Mouse (Mus musculus) forebrain, embryonic 15.5 days (tissue): ENCODE data around the gene Arhgef2. TPM values are rescaled to one million over a fixed set of nuclear protein-coding genes. Genes with fewer than 3 reads are reported as not detected.
A peak's percentile ranks its signal among the peaks of the same experiment; 100 is the strongest.
"Not testable (repeated sequence)": the region's sequence is repeated elsewhere in the genome, so short reads cannot be mapped to it uniquely, and the experiment has no call there.

ENCODE experiments used
- ATAC-seq: fragments of 200-750 bp; cut with Nextera tagmentation; replicated peaks from 2 replicates; pipeline ENCODE4 v1.8.0; 2017; ENCODE audit warnings: mild to moderate bottlenecking, moderate TSS enrichment, moderate library complexity
- H3K27ac ChIP-seq: fragments of 300-500 bp; sonication (generic); replicated peaks from 2 replicates; pipeline ENCODE4 v1.5.1; 2015; ENCODE audit warnings: mild to moderate bottlenecking, inconsistent platforms
- H3K27me3 ChIP-seq: fragments of 300-500 bp; sonication (generic); 2 replicates; pipeline ENCODE4 v1.6.1; 2015; ENCODE audit warnings: inconsistent platforms
- H3K36me3 ChIP-seq: fragments of 300-500 bp; sonication (generic); 2 replicates; pipeline ENCODE4 v1.6.1; 2015; ENCODE audit warnings: mild to moderate bottlenecking, inconsistent platforms
- H3K4me1 ChIP-seq: fragments of 300-500 bp; sonication (generic); 2 replicates; pipeline ENCODE4 v1.6.1; 2015; ENCODE audit warnings: inconsistent platforms
- H3K4me2 ChIP-seq: fragments of 300-500 bp; sonication (generic); replicated peaks from 2 replicates; pipeline ENCODE4 v1.6.1; 2015; ENCODE audit warnings: mild to moderate bottlenecking, inconsistent platforms
- H3K4me3 ChIP-seq: fragments of 300-500 bp; sonication (generic); 2 replicates; pipeline ENCODE4 v1.5.1; 2015; ENCODE audit warnings: mild to moderate bottlenecking, inconsistent platforms
- H3K9ac ChIP-seq: fragments of 300-500 bp; sonication (generic); replicated peaks from 2 replicates; pipeline ENCODE4 v1.6.1; 2015; ENCODE audit warnings: mild to moderate bottlenecking, inconsistent platforms
- H3K9me3 ChIP-seq: fragments of 300-500 bp; sonication (generic); 2 replicates; pipeline ENCODE4 v1.6.1; 2016; ENCODE audit warnings: inconsistent platforms
- WGBS: fragments of 180-500 bp; shearing (Covaris S2); methylation state at CpG from one replicate; pipeline ENCODE4 v1.1.7; 2015; ENCODE audit warnings: mixed read lengths; 5-methylcytosine and 5-hydroxymethylcytosine counted together
- polyA plus RNA-seq: library from polyadenylated mRNA; unstranded; fragments of >200 nt; fragmentation: Nextera tagmentation; extraction: Ambion mirVana; gene quantifications from 2 replicates; pipeline ENCODE4 v1.2.1, GENCODE M21; 2015

Gene Arhgef2
- polyA plus RNA-seq, 1 experiment from 2014 or later, result 193 TPM

GRCm38 (mm10) chr3:88571856-88572255, 33.9 kb upstream of the Arhgef2 start:
- H3K4me3 ChIP-seq, result no peak overlapping the region
- ATAC-seq, result no peak
- no peak overlapping the region for H3K4me2 ChIP-seq
- no peaks in the 10 kb centered on the region for H3K27me3 ChIP-seq
- no peaks in the 10 kb centered on the region for H3K4me1 ChIP-seq
- peaks cover 39% of the 10 kb centered on the region for H3K36me3 ChIP-seq
- no peaks in the 10 kb centered on the region for H3K9me3 ChIP-seq
- no peak overlapping the region for H3K9ac ChIP-seq
- H3K27ac ChIP-seq, result no peak overlapping the region
- WGBS, result 89% methylated on average over 1 of the region's 1 CpGs

- 85% methylated on average over 2 of the region's 2 CpGs for WGBS
- Histone ChIP-seq H3K9me3 (no peaks in the 10 kb centered on the region), H3K4me2 (no peak overlapping the region), H3K9ac (no peak overlapping the region), H3K4me1 (no peaks in the 10 kb centered on the region), H3K4me3 (no peak overlapping the region), H3K27ac (no peak overlapping the region), H3K27me3 (no peaks in the 10 kb centered on the region), H3K36me3 (peaks cover 31% of the 10 kb centered on the region)
- no peak for ATAC-seq
Measured at GRCm38 (mm10) chr3:88572835-88573234, 32.9 kb upstream of the Arhgef2 start.

- no peak overlapping the region for H3K27ac ChIP-seq
- 87% methylated on average over 2 of the region's 2 CpGs for WGBS
Measured at GRCm38 (mm10) chr3:88573810-88574209, 32.0 kb upstream of the Arhgef2 start.

GRCm38 (mm10) chr3:88575540-88575939, 30.2 kb upstream of the Arhgef2 start, which contains the start of gene Ssr2:
Ssr2 (plus strand) TSS chr3:88575876.
- Histone ChIP-seq H3K4me2 (no peak within 1 kb of the TSS), H3K9me3 (no peaks in the 10 kb centered on the region), H3K4me1 (peaks cover 12% of the 10 kb centered on the region), H3K4me3 (no peak within 1 kb of the TSS), H3K27me3 (no peaks in the 10 kb centered on the region), H3K27ac (no peak within 1 kb of the TSS), H3K36me3 (peaks cover 4% of the 10 kb centered on the region; the same call in 1 of the 2 replicates), H3K9ac (no peak within 1 kb of the TSS)
- 86% methylated on average over 3 of the region's 3 CpGs for WGBS
- ATAC-seq, result no peak

More at GRCm38 (mm10) chr3:88573810-88574209, 32.0 kb upstream of the Arhgef2 start:
- H3K4me1 ChIP-seq, result peaks cover under 1% of the 10 kb centered on the region
- no peaks in the 10 kb centered on the region for H3K27me3 ChIP-seq
- no peak for ATAC-seq
- no peak overlapping the region for H3K9ac ChIP-seq
- H3K36me3 ChIP-seq, result peaks cover 21% of the 10 kb centered on the region
- H3K9me3 ChIP-seq, result no peaks in the 10 kb centered on the region
- H3K4me3 ChIP-seq, result no peak overlapping the region
- no peak overlapping the region for H3K4me2 ChIP-seq

- not testable (repeated sequence) for ATAC-seq, H3K9me3 ChIP-seq, H3K4me2 ChIP-seq, H3K27me3 ChIP-seq, H3K4me3 ChIP-seq, H3K9ac ChIP-seq, H3K27ac ChIP-seq
- Histone ChIP-seq H3K4me1 (peaks cover 18% of the 10 kb centered on the region), H3K36me3 (peaks cover 19% of the 10 kb centered on the region)
- WGBS, result 90% methylated on average over 5 of the region's 5 CpGs
Measured at GRCm38 (mm10) chr3:88577846-88578245, 27.9 kb upstream of the Arhgef2 start.

- Histone ChIP-seq H3K4me3 (peak overlapping the region; percentile 90), H3K36me3 (peaks cover 28% of the 10 kb centered on the region), H3K9ac (peak overlapping the region; percentile 95), H3K27ac (0 out of 2 replicates have a peak overlapping the region, but pooled peaks have one; percentile 71), H3K9me3 (no peaks in the 10 kb centered on the region), H3K4me2 (peak overlapping the region; percentile 53), H3K4me1 (peaks cover 18% of the 10 kb centered on the region), H3K27me3 (no peaks in the 10 kb centered on the region)
- 57% methylated on average over 8 of the region's 8 CpGs for WGBS
- peak; percentile 49 for ATAC-seq
Measured at GRCm38 (mm10) chr3:88578498-88579424, 27.0 kb upstream of the Arhgef2 start.

GRCm38 (mm10) chr3:88579454-88580117, 26.2 kb upstream of the Arhgef2 start:
- peak; percentile 95 for ATAC-seq
- H3K9me3 ChIP-seq, result no peaks in the 10 kb centered on the region
- peaks cover 33% of the 10 kb centered on the region for H3K36me3 ChIP-seq
- H3K4me1 ChIP-seq, result peaks cover 18% of the 10 kb centered on the region
- peak overlapping the region; percentile 90 for H3K4me3 ChIP-seq
- no peaks in the 10 kb centered on the region for H3K27me3 ChIP-seq
- H3K27ac ChIP-seq, result peak overlapping the region; percentile 71
- peak overlapping the region; percentile 53 for H3K4me2 ChIP-seq
- peak overlapping the region; percentile 95 for H3K9ac ChIP-seq
- under 1% methylated on average over 34 of the region's 34 CpGs for WGBS

- H3K36me3 ChIP-seq, result peaks cover 63% of the 10 kb centered on the region
- no peaks in the 10 kb centered on the region for H3K27me3 ChIP-seq
- no peak overlapping the region for H3K4me3 ChIP-seq
- peaks cover 4% of the 10 kb centered on the region for H3K4me1 ChIP-seq
- ATAC-seq, result no peak
- no peak overlapping the region for H3K27ac ChIP-seq
- H3K9me3 ChIP-seq, result no peaks in the 10 kb centered on the region
- H3K9ac ChIP-seq, result no peak overlapping the region
- no peak overlapping the region for H3K4me2 ChIP-seq
- WGBS, result 94% methylated on average over 6 of the region's 6 CpGs
Measured at GRCm38 (mm10) chr3:88585769-88586168, 20.0 kb upstream of the Arhgef2 start.

GRCm38 (mm10) chr3:88586640-88587039, 19.1 kb upstream of the Arhgef2 start:
- no peak overlapping the region for H3K4me2 ChIP-seq
- H3K9ac ChIP-seq, result no peak overlapping the region
- H3K4me3 ChIP-seq, result no peak overlapping the region
- peaks cover 56% of the 10 kb centered on the region for H3K36me3 ChIP-seq
- H3K27me3 ChIP-seq, result no peaks in the 10 kb centered on the region
- no peaks in the 10 kb centered on the region for H3K9me3 ChIP-seq
- peaks cover 1% of the 10 kb centered on the region; the same call in 1 of the 2 replicates for H3K4me1 ChIP-seq
- no peak for ATAC-seq
- H3K27ac ChIP-seq, result no peak overlapping the region
- WGBS, result 93% methylated on average over 5 of the region's 5 CpGs

- Histone ChIP-seq H3K9ac (no peak overlapping the region), H3K36me3 (peaks cover 30% of the 10 kb centered on the region), H3K27ac (no peak overlapping the region), H3K4me1 (peaks cover 3% of the 10 kb centered on the region; the same call in 1 of the 2 replicates), H3K27me3 (no peaks in the 10 kb centered on the region), H3K4me2 (no peak overlapping the region), H3K9me3 (no peaks in the 10 kb centered on the region), H3K4me3 (no peak overlapping the region)
- ATAC-seq, result no peak
- WGBS, result 29% methylated on average over 5 of the region's 5 CpGs
Measured at GRCm38 (mm10) chr3:88590246-88590645, 15.5 kb upstream of the Arhgef2 start.

- Histone ChIP-seq H3K4me1 (peaks cover 3% of the 10 kb centered on the region; the same call in 1 of the 2 replicates), H3K9me3 (no peaks in the 10 kb centered on the region), H3K27ac (no peak overlapping the region), H3K9ac (no peak overlapping the region), H3K4me3 (no peak overlapping the region), H3K4me2 (no peak overlapping the region), H3K36me3 (peaks cover 24% of the 10 kb centered on the region), H3K27me3 (no peaks in the 10 kb centered on the region)
- ATAC-seq, result no peak
- WGBS, result 54% methylated on average over 3 of the region's 3 CpGs
Measured at GRCm38 (mm10) chr3:88591044-88591443, 14.7 kb upstream of the Arhgef2 start.
